Mouse (Mus musculus) G1E-ER4 (cell line): ENCODE data around the gene Acss3. TPM values are rescaled to one million over a fixed set of nuclear protein-coding genes. Genes with fewer than 3 reads are reported as not detected.

Experiments
- GATA1 ChIP-seq: IDR thresholded peaks from one replicate; pipeline ENCODE4 v1.8.0; 2012; ENCODE audit warnings: low read length, inconsistent platforms
- polyA plus RNA-seq: library from polyadenylated mRNA; stranded (reverse); fragments of >175 nt; gene quantifications from 2 replicates; pipeline ENCODE4 v1.2.3, GENCODE M21; 2012

The Acss3 gene
- not detected in 2 replicates for polyA plus RNA-seq

DNA sequence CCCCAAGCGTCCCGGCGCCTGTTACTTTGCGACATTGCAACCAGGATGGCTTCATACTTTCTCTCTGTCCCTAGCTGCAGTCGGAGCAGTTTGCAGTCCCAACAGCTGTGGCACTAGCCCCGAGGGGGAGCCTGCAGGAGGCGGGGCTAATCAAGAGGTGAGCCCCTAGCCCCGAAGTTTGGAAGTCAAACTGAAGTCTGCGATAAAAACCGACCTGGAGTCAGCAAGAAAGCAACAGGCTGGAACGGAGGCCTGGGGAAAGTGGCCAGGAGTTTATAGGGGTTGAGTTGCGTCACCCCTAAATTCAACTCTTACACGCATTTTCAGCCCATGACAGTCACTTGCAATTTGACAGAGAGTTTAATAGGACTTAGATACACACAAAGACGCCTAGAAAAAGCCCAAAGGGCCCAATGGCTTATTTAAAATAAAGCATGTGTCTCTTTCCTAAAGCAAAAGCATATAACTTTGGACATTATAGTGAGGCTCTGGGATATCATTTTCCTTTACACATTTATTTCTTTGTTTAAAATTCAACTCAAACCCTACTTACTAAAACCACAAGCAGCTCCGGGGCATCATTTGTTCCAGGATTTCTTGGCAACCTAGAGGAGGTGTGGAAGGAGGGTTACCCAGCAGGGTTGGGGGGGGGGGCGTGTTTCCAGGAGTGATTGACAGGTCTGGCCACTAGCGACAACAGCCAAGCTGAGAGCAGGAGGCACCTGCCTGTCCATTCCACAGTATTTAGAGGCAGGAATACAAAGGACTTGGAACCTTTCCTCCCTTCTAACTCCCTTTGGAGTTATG, at the start of gene Acss3:
Gene Acss3 (minus strand): TSS at position 140 of the 807 bp plus-strand sequence.
- no peak for TF ChIP-seq GATA1

DNA sequence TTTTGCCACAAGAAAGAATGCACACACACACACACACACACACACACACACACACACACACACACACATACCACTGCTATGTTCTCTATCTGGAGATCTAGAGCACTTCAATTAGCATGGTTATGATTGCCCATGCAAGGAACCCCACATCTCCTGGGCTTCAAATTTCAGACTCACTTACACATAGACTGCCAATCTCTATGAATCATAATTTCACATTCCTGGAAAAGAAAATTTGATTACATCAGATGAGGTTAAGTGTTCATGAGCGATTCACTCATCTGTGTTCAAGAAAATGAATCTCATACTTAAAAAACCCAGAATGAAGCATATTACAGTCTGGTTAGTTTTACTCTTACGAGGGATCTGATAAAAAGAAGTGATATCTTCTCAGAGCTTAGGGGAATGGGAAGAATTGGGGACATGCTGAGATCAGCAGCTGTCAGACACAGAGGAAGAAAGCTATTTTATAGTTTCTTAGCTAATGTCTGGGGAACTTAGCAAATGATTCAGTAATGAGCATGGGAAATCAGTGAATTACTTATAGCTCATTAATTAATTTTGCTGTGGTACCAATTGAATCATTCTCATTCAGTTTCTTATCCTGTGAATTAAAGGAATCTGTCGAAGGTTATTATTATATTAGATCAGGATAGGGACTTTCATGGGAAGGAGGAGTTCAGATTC, 48.7 kb upstream of the Acss3 start:
- no peak for TF ChIP-seq GATA1

- TF ChIP-seq GATA1, result no peak
These were observed 43.0 kb upstream of the Acss3 start for GRCm38 (mm10) chr10:107166486-107166885.

- no peak for TF ChIP-seq GATA1
These were observed 25.3 kb upstream of the Acss3 start for GRCm38 (mm10) chr10:107148759-107149158.

- no peak for TF ChIP-seq GATA1
These were observed 20.5 kb upstream of the Acss3 start for GRCm38 (mm10) chr10:107144016-107144415.

DNA sequence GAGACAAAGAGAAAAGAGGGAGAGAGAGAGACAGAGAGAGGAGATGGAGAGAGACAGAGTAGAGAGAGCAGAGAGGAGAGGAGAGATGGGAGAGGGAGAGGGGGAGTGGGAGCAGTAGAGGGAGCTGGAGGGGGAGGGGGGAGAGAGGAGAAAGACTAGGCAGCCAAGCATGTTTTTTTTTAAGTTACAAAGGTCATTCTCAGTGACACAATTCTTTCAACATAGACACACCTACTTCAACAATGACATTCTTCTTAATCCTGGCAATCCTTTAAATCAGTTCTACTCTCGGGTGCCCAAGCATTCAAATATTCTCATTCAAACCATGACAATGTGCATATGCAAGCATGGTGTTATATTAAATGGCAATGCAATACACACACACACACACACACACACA, 19.4 kb upstream of the Acss3 start:
- no peak for TF ChIP-seq GATA1

DNA sequence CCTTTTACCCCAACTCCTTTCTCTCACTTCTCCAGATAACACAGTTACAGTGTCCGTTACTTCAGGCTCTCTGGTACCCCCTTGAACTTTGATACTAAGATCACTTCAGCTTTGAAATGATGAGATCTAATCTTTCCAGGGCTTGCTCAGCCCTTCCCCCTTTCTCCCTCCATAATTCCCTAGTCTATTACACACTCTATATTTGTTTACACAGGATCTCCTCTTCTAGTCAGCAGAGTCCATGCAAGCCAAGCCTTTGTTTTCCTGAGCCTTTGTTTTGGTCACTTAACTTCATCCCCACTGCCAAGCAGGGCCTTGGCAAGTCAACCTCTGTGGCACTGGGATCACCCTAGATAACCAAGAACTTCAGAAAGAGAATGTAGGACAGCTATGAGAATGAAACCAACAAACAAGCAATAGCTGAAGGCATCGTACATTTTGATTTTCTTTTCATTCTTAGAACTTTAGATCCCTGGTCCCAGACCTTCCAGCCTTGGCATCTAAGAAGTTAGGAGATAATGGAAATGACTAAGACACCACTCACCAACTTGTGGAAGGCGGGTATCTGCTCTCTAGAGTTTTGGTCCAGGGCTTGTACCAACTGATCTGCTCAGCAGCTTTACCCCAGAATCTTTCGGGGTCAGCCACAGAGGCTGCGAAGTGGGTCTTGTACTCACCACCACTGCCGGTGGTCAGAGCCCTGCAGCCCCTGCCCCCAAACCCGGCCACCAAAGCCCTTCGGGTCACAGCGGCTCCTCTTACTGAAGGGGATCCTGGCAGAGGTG, 532 bp downstream of the Acss3 start:
- TF ChIP-seq GATA1, result no peak

DNA sequence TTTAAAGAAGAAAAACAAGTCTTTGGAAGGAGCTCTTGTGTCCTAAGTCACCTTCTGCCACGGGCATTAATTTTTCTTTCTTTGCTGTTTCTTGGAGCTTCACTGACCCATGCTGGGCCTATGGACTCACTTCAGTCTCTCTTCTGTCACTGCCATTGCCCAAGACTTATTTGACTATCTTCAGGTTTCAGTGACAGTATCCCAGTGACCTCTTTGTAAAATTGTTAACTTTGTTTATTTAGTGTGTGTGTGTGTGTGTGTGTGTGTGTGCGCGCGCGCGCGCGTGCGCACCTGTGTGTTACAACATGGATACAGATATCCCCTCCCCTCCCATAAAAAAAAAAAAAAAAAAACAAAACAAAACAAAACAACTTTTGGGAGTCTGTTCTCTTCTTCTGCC, 2.2 kb downstream of the Acss3 start:
- no peak for TF ChIP-seq GATA1

GRCm38 (mm10) chr10:107119135-107119534, 4.3 kb downstream of the Acss3 start:
- TF ChIP-seq GATA1, result no peak

DNA sequence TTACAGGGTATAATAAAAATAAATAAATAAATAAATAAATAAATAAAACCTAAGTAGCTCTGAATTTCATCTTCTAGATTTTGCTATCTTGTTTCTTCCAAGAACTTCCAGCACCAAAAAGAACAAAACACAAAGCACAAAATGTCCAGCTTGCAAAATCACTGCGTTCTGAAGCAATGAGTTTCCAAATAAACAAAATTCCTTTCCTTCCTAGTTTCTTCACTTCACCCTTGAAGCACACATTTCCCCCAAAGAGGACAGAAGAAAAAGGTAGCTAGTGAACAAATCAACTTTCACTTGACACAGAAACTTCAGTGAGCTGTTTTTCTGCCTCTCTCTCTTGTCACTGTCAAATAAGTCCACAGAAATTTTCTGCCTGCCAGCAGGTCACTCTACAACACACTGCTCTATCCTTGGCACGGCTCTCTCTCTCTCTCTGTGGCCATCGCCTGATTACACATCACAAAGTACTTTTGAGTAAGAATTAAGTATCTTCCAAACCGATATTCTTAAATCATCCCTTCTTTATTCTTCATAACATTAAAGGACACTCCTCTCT, 6.7 kb downstream of the Acss3 start:
- no peak for TF ChIP-seq GATA1

DNA sequence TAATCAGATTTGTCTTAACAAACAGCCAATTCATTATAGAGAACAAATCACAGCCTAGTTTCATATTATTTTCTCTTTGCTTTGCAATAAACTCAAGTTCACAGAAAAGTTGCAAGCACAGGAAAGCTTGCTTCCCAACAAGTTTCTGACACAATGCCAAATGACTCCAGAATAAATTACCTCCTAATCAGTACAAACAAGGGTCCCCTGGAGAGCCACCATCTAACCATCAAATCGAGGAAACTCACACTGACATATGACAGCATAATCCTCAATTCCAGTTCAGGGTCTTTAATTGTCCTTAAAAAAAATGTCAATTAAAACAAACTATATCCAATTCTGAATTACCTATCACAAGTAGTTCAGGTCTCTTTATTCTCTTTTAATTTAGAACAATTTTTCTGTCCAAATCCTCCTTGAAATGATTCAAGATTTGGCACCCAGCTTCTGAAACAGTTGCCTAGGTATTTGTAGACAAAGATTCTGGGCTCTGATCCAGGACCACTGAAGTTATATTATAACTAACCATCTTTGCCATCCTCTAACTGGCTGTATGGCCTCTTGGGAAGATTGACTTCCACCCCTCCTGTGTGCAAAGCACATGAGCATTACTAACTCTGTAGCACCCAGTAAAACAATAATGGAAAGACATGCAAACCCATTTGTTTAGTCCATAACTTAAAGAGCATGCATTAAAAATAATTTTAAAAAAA, 7.4 kb downstream of the Acss3 start:
- TF ChIP-seq GATA1, result no peak

GRCm38 (mm10) chr10:107115121-107115520, 8.3 kb downstream of the Acss3 start:
- no peak for TF ChIP-seq GATA1

DNA sequence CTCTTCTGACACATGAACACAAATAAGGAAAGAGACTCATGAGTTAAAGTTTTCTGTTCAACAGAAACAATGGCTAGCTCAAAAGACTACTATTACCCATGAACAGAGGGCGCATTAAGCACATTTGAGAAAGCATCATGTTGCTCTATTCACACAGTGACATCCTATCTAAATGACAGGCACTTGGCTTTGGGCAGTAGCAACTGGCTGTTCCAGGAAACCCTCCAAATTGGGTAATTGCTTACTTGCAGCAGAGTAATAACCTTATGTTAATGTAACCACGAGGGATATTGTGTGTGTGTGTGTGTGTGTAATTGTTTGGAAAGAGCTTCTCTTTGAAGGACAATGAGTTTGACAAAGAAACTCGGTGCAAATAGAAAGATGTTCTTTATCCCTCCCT, 29.0 kb downstream of the Acss3 start:
- TF ChIP-seq GATA1, result no peak

GRCm38 (mm10) chr10:107053846-107054624, 69.4 kb downstream of the Acss3 start:
- TF ChIP-seq GATA1, result no peak
